Comparison of ENCODE assay signal across 22 mouse cellular contexts in the genomic region with DNA sequence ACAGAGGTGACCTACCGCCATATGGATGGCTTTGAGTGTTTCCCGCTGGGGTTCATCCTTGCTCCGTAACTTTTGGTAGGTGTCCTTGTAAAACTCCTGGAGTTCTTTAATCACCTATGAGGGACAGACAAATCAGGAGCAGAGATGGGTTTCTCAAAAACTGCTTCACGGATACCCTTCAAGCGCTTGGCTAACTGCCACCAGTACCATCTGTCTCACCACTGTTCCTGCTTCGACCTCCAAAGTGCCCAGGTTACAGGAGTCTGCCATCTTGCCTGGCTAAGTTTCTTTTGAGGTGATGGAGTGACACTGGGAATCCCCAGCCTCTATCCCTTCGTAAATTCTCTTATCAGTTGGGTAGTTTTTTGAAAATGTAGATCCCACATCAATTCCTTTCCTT. TPM values are rescaled to one million over a fixed set of nuclear protein-coding genes. Genes with fewer than 3 reads are reported as not detected.
A peak's percentile ranks its signal among the peaks of the same experiment; 100 is the strongest.
DNase-seq lines count a peak whose midpoint lies in the region; ATAC-seq lines count a peak whose summit lies in the region.
"Had no signal": no experiment of that assay in that cellular context is flagged by ENCODE, and none has a peak within 500 bp of the region (broad histone marks: within the 10 kb centered on the region; RNA-seq: fewer than 3 reads in every experiment).

No protein-coding gene starts in this region.

- H3K4me3 ChIP-seq in midbrain, embryonic 11.5 days (ENCODE audit: low read depth, low read length) = no peak overlapping the region
- H3K4me3 ChIP-seq in midbrain, embryonic 10.5 days = no peak overlapping the region

- DNase-seq in cerebellum, postnatal 10 days = peak; percentile 57 to 73
- DNase-seq in cerebellum, adult 11 months = no peak
- DNase-seq in midbrain, embryonic 11.5 days (ENCODE audit: low spot score, missing footprints) = peak; percentile 53
- no peak for DNase-seq in midbrain, embryonic 10.5 days (ENCODE audit: low spot score)
- peak; percentile 7 for DNase-seq in MN1 (ENCODE audit: low spot score)
- no peak for DNase-seq in adrenal gland, postnatal 14 days
- DNase-seq: adrenal gland, adult 2 months; adrenal gland, adult 8-10 months; adrenal gland, postnatal 10 days; adrenal gland, postnatal 25 days; adrenal gland, postnatal 36 days; B cell, adult 2 months; cerebellum, adult 11-12 months; cerebellum, adult 18-20 months; cerebellum, adult 2 months; cerebellum, adult 8-10 months; cerebellum, adult 9-10 months had no signal

- H3K9me3 ChIP-seq in midbrain, embryonic 11.5 days (ENCODE audit: control insufficient read depth, low read length) = no peaks in the 10 kb centered on the region
- no peaks in the 10 kb centered on the region for H3K9me3 ChIP-seq in midbrain, embryonic 10.5 days (replicated peaks)

- H3K9ac ChIP-seq in midbrain, embryonic 11.5 days (ENCODE audit: low read length) = no peak overlapping the region

- H3K27ac ChIP-seq in midbrain, embryonic 11.5 days (ENCODE audit: low read depth, low read length) = no peak overlapping the region
- no peak overlapping the region for H3K27ac ChIP-seq in midbrain, embryonic 10.5 days (replicated peaks)

- ATAC-seq in midbrain, embryonic 11.5 days (ENCODE audit: low FRiP score) = no peak
- ATAC-seq: activated CD4-positive, CD25-positive, alpha-beta regulatory T cell, adult 4 months; CD4-positive, CD25-positive, alpha-beta regulatory T cell, adult 4 months; Patski had no signal

- H3K36me3 ChIP-seq in midbrain, embryonic 11.5 days (ENCODE audit: control insufficient read depth, insufficient read depth, low read length) = no peaks in the 10 kb centered on the region
- 0 out of 2 replicates have a peak, but pooled peaks cover 6% of the 10 kb centered on the region for H3K36me3 ChIP-seq in midbrain, embryonic 10.5 days
- H3K36me3 ChIP-seq: G1E had no signal

- no peak overlapping the region for H3K4me2 ChIP-seq in midbrain, embryonic 11.5 days

- H3K27me3 ChIP-seq in midbrain, embryonic 11.5 days (ENCODE audit: control insufficient read depth, insufficient read depth, low read length) = no peaks in the 10 kb centered on the region
- no peaks in the 10 kb centered on the region for H3K27me3 ChIP-seq in midbrain, embryonic 10.5 days (ENCODE audit: low read depth, poor library complexity, severe bottlenecking)
- H3K27me3 ChIP-seq: CH12.LX, Patski had no signal

- 94% methylated on average over 7 of the region's 7 CpGs for WGBS in midbrain, embryonic 11.5 days
- WGBS in midbrain, embryonic 10.5 days = 92% methylated on average over 7 of the region's 7 CpGs

- no peaks in the 10 kb centered on the region for H3K4me1 ChIP-seq in midbrain, embryonic 11.5 days (ENCODE audit: control insufficient read depth, insufficient read depth, low read length)
- 0 out of 2 replicates have a peak, but pooled peaks cover 1% of the 10 kb centered on the region for H3K4me1 ChIP-seq in midbrain, embryonic 10.5 days

RNA-seq across cellular contexts. Expression of a gene that starts 32.3 kb away (rescaled TPM):
- 34.7 and 40.9 TPM in 2 replicates for polyA plus RNA-seq in midbrain, embryonic 11.5 days (2014; fragmentation: Nextera tagmentation; extraction: Ambion mirVana)
- 32.9 and 36.3 TPM in 2 replicates for polyA plus RNA-seq in midbrain, embryonic 10.5 days (2016; fragmentation: Nextera tagmentation; extraction: Ambion mirVana)
- total RNA-seq in adrenal gland, postnatal 14 days (2021) = 135 and 148 TPM in 2 replicates
- total RNA-seq: G1E had no signal
- polyA plus RNA-seq: G1E had no signal

Comparison
In these comparisons a context has a peak if more than half of its experiments do, and no peak if none do; other contexts are left out.
1. DNase-seq: peak in cerebellum, postnatal 10 days (2 of 2), midbrain, embryonic 11.5 days (single experiment) and MN1 (single experiment); none in cerebellum, adult 11 months (single experiment), midbrain, embryonic 10.5 days (single experiment) and adrenal gland, postnatal 14 days (single experiment).